Mouse (Mus musculus) midbrain, embryonic 13.5 days (tissue): ENCODE results near the gene Slc9b1. TPM values are rescaled to one million over a fixed set of nuclear protein-coding genes. Genes with fewer than 3 reads are reported as not detected.

ENCODE experiments used
- ATAC-seq: fragments of 200-750 bp; cut with Nextera tagmentation; 2 replicates; pipeline ENCODE4 v1.8.0; 2017; ENCODE audit warnings: mild to moderate bottlenecking, moderate TSS enrichment, moderate library complexity
- H3K27ac ChIP-seq: fragments of 300-500 bp; sonication (generic); 2 replicates; pipeline ENCODE4 v1.5.1; 2015; ENCODE audit warnings: inconsistent platforms, mild to moderate bottlenecking, moderate library complexity
- H3K27me3 ChIP-seq: fragments of 300-500 bp; sonication (generic); 2 replicates; pipeline ENCODE4 v1.6.1; 2015; ENCODE audit warnings: mild to moderate bottlenecking, inconsistent platforms
- H3K36me3 ChIP-seq: fragments of 300-500 bp; sonication (generic); 2 replicates; pipeline ENCODE4 v1.6.1; 2015; ENCODE audit warnings: mild to moderate bottlenecking, inconsistent platforms
- H3K4me1 ChIP-seq: fragments of 300-500 bp; sonication (generic); replicated peaks from 2 replicates; pipeline ENCODE4 v1.6.1; 2015; ENCODE audit warnings: inconsistent platforms
- H3K4me2 ChIP-seq: fragments of 300-500 bp; sonication (generic); replicated peaks from 2 replicates; pipeline ENCODE4 v1.6.1; 2015; ENCODE audit warnings: moderate library complexity, mild to moderate bottlenecking, inconsistent platforms
- H3K4me3 ChIP-seq: fragments of 300-500 bp; sonication (generic); replicated peaks from 2 replicates; pipeline ENCODE4 v1.5.1; 2015; ENCODE audit warnings: mild to moderate bottlenecking, inconsistent platforms
- H3K9ac ChIP-seq: fragments of 300-500 bp; sonication (generic); replicated peaks from 2 replicates; pipeline ENCODE4 v1.6.1; 2015; ENCODE audit warnings: mild to moderate bottlenecking, inconsistent platforms
- H3K9me3 ChIP-seq: fragments of 300-500 bp; sonication (generic); 2 replicates; pipeline ENCODE4 v1.6.1; 2016; ENCODE audit warnings: mild to moderate bottlenecking, inconsistent platforms
- WGBS: fragments of 180-500 bp; shearing (Covaris S2); methylation state at CpG from one replicate; pipeline ENCODE4 v1.1.7; 2015; 5-methylcytosine and 5-hydroxymethylcytosine counted together
- polyA plus RNA-seq: library from polyadenylated mRNA; unstranded; fragments of >200 nt; fragmentation: Nextera tagmentation; extraction: Ambion mirVana; gene quantifications from 2 replicates; pipeline ENCODE4 v1.2.1, GENCODE M21; 2015

The Slc9b1 gene
- polyA plus RNA-seq = 0.17 and 0.28 TPM in 2 replicates

- Histone ChIP-seq H3K27me3 (no peaks in the 10 kb centered on the region), H3K9me3 (no peaks in the 10 kb centered on the region), H3K9ac (no peak within 1 kb of the TSS), H3K4me3 (no peak within 1 kb of the TSS), H3K27ac (no peak within 1 kb of the TSS), H3K4me1 (no peaks in the 10 kb centered on the region), H3K4me2 (no peak within 1 kb of the TSS), H3K36me3 (no peaks in the 10 kb centered on the region)
- 83% methylated on average over 14 of the region's 14 CpGs for WGBS
- ATAC-seq = no peak
These were observed at the start of gene Slc9b1 for GRCm38 (mm10) chr3:135347739-135348264. Gene Slc9b1, plus strand, starts transcription at chr3:135348029.

GRCm38 (mm10) chr3:135298560-135298959 lies 49.3 kb upstream of the Slc9b1 start:
- no peak overlapping the region for H3K4me2 ChIP-seq
- H3K4me1 ChIP-seq = peaks cover 5% of the 10 kb centered on the region
- H3K9ac ChIP-seq = no peak overlapping the region
- no peaks in the 10 kb centered on the region for H3K27me3 ChIP-seq
- H3K4me3 ChIP-seq = no peak overlapping the region
- no peak overlapping the region for H3K27ac ChIP-seq
- WGBS = 86% methylated on average over 3 of the region's 3 CpGs
- H3K36me3 ChIP-seq = no peaks in the 10 kb centered on the region
- no peaks in the 10 kb centered on the region for H3K9me3 ChIP-seq
- no peak for ATAC-seq

DNA sequence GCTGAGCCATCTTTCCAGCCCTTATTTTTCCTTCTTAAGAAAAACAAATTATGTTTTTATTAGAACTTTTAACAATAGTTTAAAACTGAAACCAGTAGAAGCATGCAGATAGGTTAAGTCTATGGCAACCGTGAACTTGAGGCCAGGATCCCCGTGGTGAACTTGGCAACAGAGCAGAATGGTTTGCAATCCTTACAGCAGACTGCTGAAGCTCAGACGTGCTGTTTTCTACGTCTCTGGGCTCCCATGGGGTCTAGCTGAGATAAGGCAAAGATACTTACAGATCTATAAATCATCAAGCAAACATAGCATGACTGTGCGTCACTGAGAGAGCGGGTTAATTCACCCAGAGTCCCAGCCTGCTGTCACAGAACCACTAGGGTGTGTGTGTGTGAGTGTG lies 47.7 kb upstream of the Slc9b1 start:
- H3K27me3 ChIP-seq = no peaks in the 10 kb centered on the region
- ATAC-seq = no peak
- no peak overlapping the region for H3K4me2 ChIP-seq
- H3K4me1 ChIP-seq = peaks cover 11% of the 10 kb centered on the region
- WGBS = 66% methylated on average over 6 of the region's 6 CpGs
- no peak overlapping the region for H3K9ac ChIP-seq
- H3K27ac ChIP-seq = no peak overlapping the region
- no peak overlapping the region for H3K4me3 ChIP-seq
- H3K36me3 ChIP-seq = no peaks in the 10 kb centered on the region
- no peaks in the 10 kb centered on the region for H3K9me3 ChIP-seq

DNA sequence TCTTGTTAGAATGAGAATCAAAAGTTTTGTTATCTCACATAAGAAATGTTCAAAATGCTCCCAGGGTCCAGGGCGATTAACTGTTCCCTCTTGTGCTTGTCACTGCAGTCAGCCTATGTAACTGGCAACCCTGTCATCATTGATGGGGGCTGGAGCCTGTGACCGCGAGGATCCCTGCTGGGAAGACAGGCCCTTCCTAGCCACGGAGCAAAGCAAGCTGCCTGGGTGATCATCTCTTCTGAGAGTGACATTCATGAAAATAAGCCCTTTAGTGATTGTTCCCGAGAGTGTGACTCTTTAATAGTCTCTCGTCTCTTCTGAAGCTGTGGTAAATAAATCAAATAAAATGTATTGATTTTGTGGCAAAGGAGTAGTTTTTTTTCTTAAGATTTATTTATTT lies 43.8 kb upstream of the Slc9b1 start:
- no peak overlapping the region for H3K4me3 ChIP-seq
- no peak overlapping the region for H3K27ac ChIP-seq
- no peaks in the 10 kb centered on the region for H3K9me3 ChIP-seq
- no peak overlapping the region for H3K9ac ChIP-seq
- H3K27me3 ChIP-seq = peaks cover 17% of the 10 kb centered on the region; the same call in 1 of the 2 replicates
- peak; percentile 62 for ATAC-seq
- peaks cover 20% of the 10 kb centered on the region for H3K4me1 ChIP-seq
- H3K4me2 ChIP-seq = no peak overlapping the region
- H3K36me3 ChIP-seq = no peaks in the 10 kb centered on the region
- WGBS = 10% methylated on average over 6 of the region's 6 CpGs

GRCm38 (mm10) chr3:135304566-135304965 lies 43.3 kb upstream of the Slc9b1 start:
- 1% methylated on average over 9 of the region's 9 CpGs for WGBS
- H3K36me3 ChIP-seq = no peaks in the 10 kb centered on the region
- no peak overlapping the region for H3K4me3 ChIP-seq
- no peak overlapping the region for H3K4me2 ChIP-seq
- no peaks in the 10 kb centered on the region for H3K9me3 ChIP-seq
- 0 out of 2 replicates have a peak, but pooled peaks have one; percentile 27 for ATAC-seq
- no peak overlapping the region for H3K27ac ChIP-seq
- peaks cover 17% of the 10 kb centered on the region; the same call in 1 of the 2 replicates for H3K27me3 ChIP-seq
- no peak overlapping the region for H3K9ac ChIP-seq
- peaks cover 20% of the 10 kb centered on the region for H3K4me1 ChIP-seq

DNA sequence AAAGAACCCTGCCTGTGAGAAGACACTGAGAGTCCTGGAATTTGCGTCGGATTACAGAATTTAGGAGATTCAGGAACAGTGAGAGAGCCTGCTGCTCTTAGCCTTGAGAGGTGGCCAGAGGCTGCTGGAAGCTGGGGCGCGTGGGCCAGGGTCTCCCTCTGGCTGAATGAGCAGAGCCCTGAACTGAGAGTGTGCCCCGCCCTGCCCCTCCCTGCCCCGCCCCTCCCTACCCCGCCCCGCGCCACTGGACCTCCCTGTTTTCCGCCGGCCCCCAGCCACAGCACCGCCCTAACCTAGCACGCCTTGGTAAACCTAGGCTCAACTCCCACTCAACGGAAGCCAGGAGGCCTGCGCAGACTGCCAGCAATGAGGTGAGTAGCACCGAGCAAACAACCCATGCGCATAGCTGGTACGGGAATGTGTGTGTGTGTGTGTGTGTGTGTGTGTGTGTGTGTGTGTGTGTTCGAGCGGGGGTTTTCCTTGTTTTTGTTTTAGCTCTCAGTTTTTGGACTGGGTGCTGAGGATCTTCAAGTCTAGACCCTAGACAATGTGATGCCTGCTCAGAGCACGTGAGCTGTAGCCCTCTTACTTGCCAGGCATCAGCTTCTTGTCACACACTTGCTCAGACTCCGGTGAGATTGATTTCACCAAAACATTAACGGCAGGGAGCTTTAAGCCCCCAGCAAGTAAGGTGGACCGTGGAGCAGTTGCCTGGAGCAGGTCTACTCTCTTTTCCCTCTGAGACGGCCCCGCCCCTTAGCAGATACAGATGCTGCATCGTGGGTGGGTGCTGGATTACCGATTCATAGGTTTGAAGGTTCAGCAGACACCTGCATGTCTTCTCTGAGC lies 40.2 kb upstream of the Slc9b1 start, which contains the start of gene Slc9b2:
Slc9b2 (plus strand) TSS at position 290 of the 849 bp plus-strand sequence.
- 12% methylated on average over 28 of the region's 28 CpGs for WGBS
- Histone ChIP-seq H3K27me3 (peaks cover 17% of the 10 kb centered on the region; the same call in 1 of the 2 replicates), H3K36me3 (no peaks in the 10 kb centered on the region), H3K4me2 (peak within 1 kb of the TSS; percentile 59), H3K9ac (0 out of 2 replicates have a peak within 1 kb of the TSS, but pooled peaks have one; percentile 25), H3K4me3 (peak within 1 kb of the TSS; percentile 30), H3K4me1 (peaks cover 21% of the 10 kb centered on the region), H3K9me3 (no peaks in the 10 kb centered on the region), H3K27ac (no peak within 1 kb of the TSS)
- ATAC-seq = peak; percentile 80

DNA sequence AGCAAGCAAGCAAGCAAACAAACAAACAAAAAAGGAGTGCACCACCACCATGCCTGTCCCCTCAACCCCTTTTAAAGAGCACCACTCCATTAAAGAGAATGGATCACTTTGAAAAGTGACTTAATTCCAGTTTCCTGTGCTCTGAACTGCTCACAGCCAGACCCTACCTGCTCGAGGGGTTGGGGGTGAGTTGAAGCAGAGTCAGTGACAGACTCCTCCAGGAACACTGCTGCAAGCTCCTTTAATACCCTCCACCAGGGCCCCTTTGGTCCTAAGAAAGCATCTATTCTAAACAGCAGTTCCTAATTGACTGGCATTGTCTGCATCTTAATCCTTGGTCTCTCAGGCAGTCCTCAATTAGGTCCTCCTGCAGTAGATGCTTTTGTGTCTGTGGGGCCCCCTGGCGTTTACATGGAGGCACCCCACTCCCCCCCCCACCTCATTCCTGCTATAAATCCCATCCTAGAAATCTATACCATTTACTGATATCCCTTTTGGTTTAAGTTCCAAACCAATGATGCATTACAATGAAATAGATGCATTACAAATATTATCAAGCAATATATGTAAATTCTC lies 34.8 kb upstream of the Slc9b1 start:
- Histone ChIP-seq H3K4me1 (0 out of 2 replicates have a peak, but pooled peaks cover 9% of the 10 kb centered on the region), H3K9ac (no peak overlapping the region), H3K9me3 (no peaks in the 10 kb centered on the region), H3K27me3 (0 out of 2 replicates have a peak, but pooled peaks cover 5% of the 10 kb centered on the region), H3K36me3 (no peaks in the 10 kb centered on the region), H3K4me2 (no peak overlapping the region), H3K27ac (no peak overlapping the region), H3K4me3 (no peak overlapping the region)
- ATAC-seq = no peak
- 7% methylated on average over 2 of the region's 2 CpGs for WGBS

- Histone ChIP-seq H3K27me3 (no peaks in the 10 kb centered on the region), H3K9ac (no peak overlapping the region), H3K36me3 (no peaks in the 10 kb centered on the region), H3K4me2 (no peak overlapping the region), H3K4me3 (no peak overlapping the region), H3K27ac (no peak overlapping the region), H3K9me3 (no peaks in the 10 kb centered on the region), H3K4me1 (0 out of 2 replicates have a peak, but pooled peaks cover 9% of the 10 kb centered on the region)
- peak; percentile 73 for ATAC-seq
- 41% methylated on average over 2 of the region's 2 CpGs for WGBS
These were observed 34.1 kb upstream of the Slc9b1 start for GRCm38 (mm10) chr3:135313727-135314126.

DNA sequence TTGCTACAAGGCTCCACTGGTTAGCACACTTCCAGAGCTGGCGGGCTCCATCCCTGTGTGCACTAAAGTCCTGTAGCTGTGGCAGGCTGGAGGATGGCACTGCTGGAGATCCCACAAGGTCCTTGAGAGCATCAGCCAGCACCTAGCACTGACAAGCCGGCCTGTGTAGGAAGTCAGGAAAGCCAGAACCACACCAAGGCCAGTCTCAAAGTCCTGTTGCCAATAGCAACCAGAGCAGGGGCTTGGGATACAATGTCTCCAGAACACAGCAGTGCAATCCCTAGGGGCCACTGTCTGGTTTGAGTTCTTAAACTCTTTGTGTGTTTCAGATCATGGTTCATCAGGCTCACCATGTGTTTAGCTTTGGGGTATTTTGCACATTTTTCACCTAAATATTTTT lies 33.0 kb upstream of the Slc9b1 start:
- H3K9ac ChIP-seq = no peak overlapping the region
- H3K36me3 ChIP-seq = no peaks in the 10 kb centered on the region
- H3K27ac ChIP-seq = no peak overlapping the region
- H3K9me3 ChIP-seq = no peaks in the 10 kb centered on the region
- H3K4me2 ChIP-seq = no peak overlapping the region
- no peak for ATAC-seq
- 64% methylated on average over 2 of the region's 2 CpGs for WGBS
- 0 out of 2 replicates have a peak, but pooled peaks cover 9% of the 10 kb centered on the region for H3K4me1 ChIP-seq
- H3K4me3 ChIP-seq = no peak overlapping the region
- no peaks in the 10 kb centered on the region for H3K27me3 ChIP-seq

- no peaks in the 10 kb centered on the region for H3K27me3 ChIP-seq
- no peaks in the 10 kb centered on the region for H3K9me3 ChIP-seq
- 0 out of 2 replicates have a peak, but pooled peaks cover 9% of the 10 kb centered on the region for H3K4me1 ChIP-seq
- 93% methylated on average over 9 of the region's 9 CpGs for WGBS
- H3K4me2 ChIP-seq = no peak overlapping the region
- ATAC-seq = no peak
- H3K4me3 ChIP-seq = no peak overlapping the region
- no peak overlapping the region for H3K9ac ChIP-seq
- no peak overlapping the region for H3K27ac ChIP-seq
- no peaks in the 10 kb centered on the region for H3K36me3 ChIP-seq
These were observed 32.0 kb upstream of the Slc9b1 start for GRCm38 (mm10) chr3:135315720-135316425.

DNA sequence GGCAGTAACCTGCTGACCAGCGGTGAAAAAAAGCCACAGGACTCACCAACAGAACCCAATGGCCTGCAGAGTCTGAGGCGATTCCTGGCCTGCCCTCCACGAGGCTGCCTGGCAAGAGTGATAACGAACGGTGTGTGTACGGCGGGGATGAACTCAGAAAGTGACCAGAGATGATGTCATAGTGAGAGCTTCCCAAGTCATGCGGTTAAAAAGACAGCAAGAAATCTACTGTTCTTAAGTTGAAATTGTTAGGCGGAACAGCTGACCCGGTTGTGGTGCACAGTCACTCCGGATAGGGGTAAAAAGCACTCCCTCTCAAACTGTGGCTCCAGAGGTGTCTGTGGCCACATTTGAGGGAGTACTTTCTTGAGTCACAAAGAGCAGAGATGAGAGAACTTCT lies 29.5 kb upstream of the Slc9b1 start:
- no peaks in the 10 kb centered on the region for H3K36me3 ChIP-seq
- H3K9me3 ChIP-seq = no peaks in the 10 kb centered on the region
- H3K4me3 ChIP-seq = no peak overlapping the region
- H3K27me3 ChIP-seq = no peaks in the 10 kb centered on the region
- 90% methylated on average over 11 of the region's 11 CpGs for WGBS
- no peak overlapping the region for H3K9ac ChIP-seq
- no peak overlapping the region for H3K4me2 ChIP-seq
- no peak for ATAC-seq
- H3K27ac ChIP-seq = no peak overlapping the region
- 0 out of 2 replicates have a peak, but pooled peaks cover 3% of the 10 kb centered on the region for H3K4me1 ChIP-seq
